Mouse (Mus musculus) heart, postnatal 36 days (tissue): ENCODE results near the gene Rtf2. TPM values are rescaled to one million over a fixed set of nuclear protein-coding genes. Genes with fewer than 3 reads are reported as not detected.
A peak's percentile ranks its signal among the peaks of the same experiment; 100 is the strongest.

Source experiments
- DNase-seq, 2 experiments: peaks; one replicate each; pipeline ENCODE4 v3.0.0; 2021 to 2022
- intact Hi-C: fragments of 180-260 bp; cut with DNase I; formaldehyde crosslinking; loops from one replicate; pipeline ENCODE4 v1.15.1; 2025
- total RNA-seq, 2 experiments: library from RNA; stranded (reverse); gene quantifications; 2 replicates each; pipeline ENCODE4 v1.2.3; 2021

The Rtf2 gene
- total RNA-seq, 2 experiments from 2014 or later: 31.9 to 34.3 TPM

- no peak for DNase-seq
- intact Hi-C loops: no loop called here
Observed at GRCm38 (mm10) chr2:172480296-172480695, 39.9 kb downstream of the Rtf2 start.

- intact Hi-C loops: no loop called here
- no peak for DNase-seq
Observed at GRCm38 (mm10) chr2:172481654-172482385, 41.5 kb downstream of the Rtf2 start.

- DNase-seq: no peak
- intact Hi-C loops: no loop called here
Observed at GRCm38 (mm10) chr2:172483766-172484413, 43.5 kb downstream of the Rtf2 start.

GRCm38 (mm10) chr2:172484696-172485370 is 44.5 kb downstream of the Rtf2 start:
- DNase-seq: no peak
- intact Hi-C loops: no loop called here

GRCm38 (mm10) chr2:172496736-172497345 is 56.5 kb downstream of the Rtf2 start:
- intact Hi-C loops: no loop called here
- DNase-seq: no peak

GRCm38 (mm10) chr2:172498823-172499222 is 58.5 kb downstream of the Rtf2 start:
- no peak for DNase-seq
- intact Hi-C loops: no loop called here

- intact Hi-C loops: loop anchor here (1.0 to 5.0 kb wide), 2 partner anchors 23 to 279 kb away; no protein-coding TSS in a partner anchor
- no peak for DNase-seq
Observed at GRCm38 (mm10) chr2:172500752-172501316, 60.5 kb downstream of the Rtf2 start.

GRCm38 (mm10) chr2:172501341-172501740 is 61.0 kb downstream of the Rtf2 start:
- intact Hi-C loops: loop anchor here (1.0 to 5.0 kb wide), 2 partner anchors 23 to 279 kb away; no protein-coding TSS in a partner anchor

GRCm38 (mm10) chr2:172502168-172502567 is 61.8 kb downstream of the Rtf2 start:
- no peak for DNase-seq
- intact Hi-C loops: loop anchor here (5.0 kb wide), 1 partner anchor 280 kb away; no protein-coding TSS in a partner anchor

More at GRCm38 (mm10) chr2:172501341-172501740, 61.0 kb downstream of the Rtf2 start:
- peak; percentile 4 to 14 for DNase-seq

GRCm38 (mm10) chr2:172506121-172506520 is 65.8 kb downstream of the Rtf2 start:
- intact Hi-C loops: no loop called here
- no peak for DNase-seq

- intact Hi-C loops: no loop called here
Observed at GRCm38 (mm10) chr2:172510056-172510712, 69.8 kb downstream of the Rtf2 start.

GRCm38 (mm10) chr2:172510899-172511298 is 70.5 kb downstream of the Rtf2 start:
- intact Hi-C loops: no loop called here

More at GRCm38 (mm10) chr2:172510056-172510712, 69.8 kb downstream of the Rtf2 start:
- DNase-seq: no peak

GRCm38 (mm10) chr2:172516407-172516992 is 76.1 kb downstream of the Rtf2 start:
- intact Hi-C loops: no loop called here
- DNase-seq: no peak

More at GRCm38 (mm10) chr2:172510899-172511298, 70.5 kb downstream of the Rtf2 start:
- DNase-seq: no peak

Other genes starting within 250 kb of the Rtf2 start
- gene Mc3r, start 192.1 kb upstream of the Rtf2 start, total RNA-seq: not detected
- gene Fam210b, start 95.0 kb upstream of the Rtf2 start, total RNA-seq: 1 to 10 TPM; 6.8 to 7.1 TPM
- 1 to 10 TPM in 1 of 2 experiments, under 1 TPM in 1; 0.95 to 1.1 TPM for gene Aurka, start 70.0 kb upstream of the Rtf2 start, total RNA-seq
- gene Cstf1, start 69.9 kb upstream of the Rtf2 start, total RNA-seq: 10 to 100 TPM; 18.2 to 19.6 TPM
- gene Cass4, start 46.8 kb upstream of the Rtf2 start, total RNA-seq: under 1 TPM; 0.36 to 0.46 TPM
- not detected for gene Gcnt7, start 18.0 kb downstream of the Rtf2 start, total RNA-seq
- gene Fam209, start 32.0 kb downstream of the Rtf2 start, total RNA-seq: not detected
- not detected for gene Tfap2c, start 109.0 kb downstream of the Rtf2 start, total RNA-seq